Mouse (Mus musculus) ES-E14 (cell line): ENCODE measurements around the gene Taf5.

Experiments used
- HCFC1 ChIP-seq: IDR thresholded peaks from 2 replicates; pipeline ENCODE4 v1.6.1; 2012; ENCODE audit warnings: low read length, inconsistent platforms, borderline replicate concordance; ENCODE audit not compliant: insufficient read depth
- MAFK ChIP-seq: IDR thresholded peaks from 2 replicates; pipeline ENCODE4 v1.6.1; 2014; ENCODE audit warnings: mild to moderate bottlenecking, low read depth, low read length, inconsistent platforms; ENCODE audit not compliant: insufficient read depth
- ZC3H11A ChIP-seq: IDR thresholded peaks from 2 replicates; pipeline ENCODE4 v1.6.1; 2012; ENCODE audit warnings: low read depth, mild to moderate bottlenecking, inconsistent platforms, low read length, borderline replicate concordance

DNA sequence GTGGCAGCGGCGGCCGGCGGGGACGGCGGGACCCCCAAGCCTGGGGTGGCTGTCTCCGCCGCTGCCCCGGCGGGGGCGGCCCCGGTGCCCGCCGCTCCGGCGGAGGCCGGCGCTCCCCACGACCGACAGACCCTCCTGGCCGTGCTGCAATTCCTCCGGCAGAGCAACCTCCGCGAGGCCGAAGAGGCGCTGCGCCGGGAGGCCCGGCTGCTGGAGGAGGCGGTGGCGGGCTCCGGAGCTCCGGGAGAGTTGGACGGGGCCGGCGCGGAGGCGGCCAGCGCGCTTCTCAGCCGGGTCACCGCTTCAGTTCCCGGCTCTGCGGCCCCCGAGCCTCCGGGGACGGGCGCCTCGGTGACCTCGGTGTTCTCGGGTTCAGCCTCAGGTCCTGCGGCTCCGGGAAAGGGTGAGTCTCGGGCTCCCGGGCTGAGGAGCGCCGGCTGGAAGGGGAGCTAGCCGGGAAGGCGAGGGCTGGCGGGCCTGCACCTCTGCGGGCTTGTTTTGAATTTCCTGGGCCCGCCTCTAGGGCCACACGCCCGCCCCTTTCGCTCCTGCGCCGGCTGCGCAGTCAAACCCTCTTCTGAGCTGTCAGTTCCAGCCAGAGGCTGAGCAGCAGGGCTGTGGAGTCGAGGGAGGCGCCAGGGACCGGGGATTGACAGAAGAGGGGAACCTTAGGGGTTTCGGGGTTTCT lies 522 bp downstream of the Taf5 start:
- TF ChIP-seq ZC3H11A (no peak), MAFK (no peak), HCFC1 (no peak)
